Mouse (Mus musculus): ENCODE measurements at regions not wholly inside any gene's neighbourhood (a gene's known extent, or its start where the extent isn't known, plus 50 kb on each side); places are given as distances from the start of the nearest gene placed in this dataset.

DNA sequence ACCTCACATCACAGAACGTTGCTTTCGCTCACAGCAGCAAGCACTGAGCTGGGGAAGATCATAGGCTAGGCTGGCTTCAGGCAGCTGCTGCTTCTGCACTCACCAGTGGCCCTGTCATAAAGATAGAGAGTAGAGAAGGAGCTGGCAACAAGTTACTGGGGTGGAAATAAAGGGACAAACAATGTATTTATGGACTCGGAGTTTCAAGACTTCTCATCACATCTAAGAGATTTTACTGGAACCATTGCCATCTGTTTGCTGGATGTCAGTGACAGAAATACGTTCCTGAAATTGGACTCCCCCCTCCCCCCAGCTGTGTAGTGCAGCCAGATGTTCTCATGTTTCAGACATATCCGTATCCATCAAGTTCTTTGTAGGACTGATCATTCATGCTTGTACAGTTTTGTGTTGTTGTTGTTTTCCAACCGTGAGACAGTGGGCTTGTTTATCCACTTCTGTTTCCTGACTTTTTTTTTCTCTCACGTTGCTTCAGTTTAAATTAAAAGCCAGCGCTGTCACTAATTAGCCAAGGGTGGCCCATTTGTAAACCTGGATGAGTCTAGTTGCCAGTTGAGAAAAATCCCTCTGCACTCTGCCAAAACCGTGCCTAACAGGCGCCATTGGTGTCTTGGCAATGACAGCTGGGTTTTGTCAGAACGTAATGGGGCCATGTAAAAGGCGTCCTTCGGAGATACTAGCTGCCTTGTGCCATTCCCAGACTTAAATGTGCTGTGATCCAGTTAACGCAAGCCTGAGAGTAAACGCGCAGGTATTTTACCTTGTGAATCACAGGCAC is 496.0 kb upstream of the Id4 start:
- no peak for DNase-seq (ENCODE audit: low spot score)

DNA sequence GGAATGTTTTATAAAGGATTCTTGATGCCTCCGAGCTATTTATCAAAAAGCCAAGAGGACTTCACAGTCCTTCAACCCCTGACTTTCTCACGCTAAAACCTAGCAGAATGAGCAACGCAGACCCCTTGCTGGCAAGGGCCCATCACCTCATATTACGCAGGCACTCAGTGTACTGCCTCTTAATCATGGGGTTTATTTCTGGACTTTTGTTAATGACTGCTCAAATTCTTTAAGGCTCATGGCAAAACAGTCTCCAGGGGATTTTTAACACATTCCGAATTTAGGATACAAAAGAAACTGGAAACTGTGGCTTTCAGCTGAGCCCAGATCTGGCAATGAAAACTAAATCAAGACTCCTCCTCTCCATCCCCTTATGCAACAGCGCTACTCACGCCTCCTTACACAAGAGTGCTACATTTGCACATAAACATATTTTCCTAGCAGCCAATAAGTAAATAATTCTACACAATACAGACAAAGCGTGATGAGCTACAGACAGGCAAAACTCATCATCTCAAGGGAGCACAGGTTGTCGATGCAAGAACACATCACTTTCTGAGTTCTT is 492.0 kb upstream of the Id4 start:
- no peak for DNase-seq (ENCODE audit: low spot score)

DNA sequence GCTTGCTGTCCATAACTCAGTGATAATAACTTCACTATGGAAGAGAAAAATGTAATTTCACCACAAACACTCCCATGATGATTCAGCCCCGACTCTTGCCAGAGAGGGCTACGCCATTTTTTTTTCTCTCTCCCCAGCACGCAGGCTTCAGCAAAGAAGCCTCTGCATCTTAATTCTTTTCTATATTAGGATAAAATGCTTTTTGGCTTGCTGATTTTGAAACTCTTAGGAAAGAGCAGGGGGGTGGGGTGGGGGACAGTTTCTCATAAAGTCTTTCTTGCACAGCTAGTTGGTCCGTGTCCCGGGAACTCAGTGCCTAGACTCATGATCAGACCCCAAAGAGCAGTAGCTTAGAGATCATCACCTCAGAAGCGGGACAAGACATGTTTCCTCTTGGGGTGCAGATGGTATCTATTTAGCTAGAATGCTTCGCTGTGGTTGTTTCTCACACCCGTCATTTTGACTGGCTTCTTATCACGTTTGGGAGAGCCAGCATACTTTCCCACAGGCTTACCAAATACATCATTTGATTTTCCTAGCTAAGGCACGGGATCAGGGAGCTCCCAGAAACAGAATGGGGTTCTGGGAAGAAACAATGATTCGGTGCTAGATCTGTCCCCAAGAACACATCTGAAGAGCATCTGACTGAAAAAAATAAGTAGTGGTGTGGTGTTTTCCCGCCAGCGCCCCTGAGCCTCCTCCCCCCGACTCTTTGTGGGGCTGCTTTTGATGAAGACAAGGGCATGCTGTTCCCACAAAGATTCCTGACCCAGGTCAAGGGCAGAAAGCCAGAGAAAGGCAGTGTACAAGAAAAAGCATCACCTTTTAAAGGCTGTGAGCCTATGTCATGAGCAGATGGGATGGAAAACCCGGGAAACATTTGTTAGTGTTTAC is 483.6 kb upstream of the Id4 start:
- DNase-seq (ENCODE audit: low spot score) = peak; percentile 11

DNA sequence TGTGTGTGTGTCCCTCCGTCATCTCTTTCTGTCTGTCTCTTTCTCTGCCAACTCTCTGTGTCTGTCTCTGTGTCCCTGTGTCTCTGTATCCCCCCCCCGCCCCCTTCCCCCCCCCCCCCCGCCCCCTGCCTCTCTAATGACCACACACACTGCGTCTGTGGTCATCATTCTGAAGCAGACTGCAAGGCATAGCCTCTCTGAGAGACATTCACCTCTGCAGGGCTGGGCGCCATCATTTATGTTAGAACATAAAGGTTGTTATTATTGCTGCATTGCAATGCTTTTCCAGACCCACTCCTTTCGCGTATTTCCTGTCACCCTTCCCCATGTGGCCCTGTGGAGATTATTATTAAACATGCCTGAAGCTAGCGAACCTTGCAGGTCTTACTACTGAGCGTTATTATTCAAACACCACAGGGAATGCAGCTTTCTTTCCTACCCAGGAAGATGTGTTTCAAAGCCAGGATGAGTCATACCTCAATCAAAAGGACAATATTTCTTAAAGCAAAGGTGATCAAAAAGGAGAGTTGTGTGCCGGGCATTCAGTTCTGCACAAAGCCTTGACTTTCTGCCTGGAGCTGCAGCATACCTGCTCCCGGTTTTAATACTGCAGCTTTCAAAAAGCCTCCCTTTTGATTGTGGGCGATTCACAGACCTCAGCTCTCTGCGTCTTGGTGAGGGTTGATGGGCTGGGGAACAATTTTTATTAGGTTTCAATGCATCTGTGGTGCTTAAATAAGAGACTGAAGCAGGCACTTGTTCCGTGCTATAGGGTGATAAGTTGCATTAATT is 482.6 kb upstream of the Id4 start:
- DNase-seq (ENCODE audit: low spot score) = no peak

DNA sequence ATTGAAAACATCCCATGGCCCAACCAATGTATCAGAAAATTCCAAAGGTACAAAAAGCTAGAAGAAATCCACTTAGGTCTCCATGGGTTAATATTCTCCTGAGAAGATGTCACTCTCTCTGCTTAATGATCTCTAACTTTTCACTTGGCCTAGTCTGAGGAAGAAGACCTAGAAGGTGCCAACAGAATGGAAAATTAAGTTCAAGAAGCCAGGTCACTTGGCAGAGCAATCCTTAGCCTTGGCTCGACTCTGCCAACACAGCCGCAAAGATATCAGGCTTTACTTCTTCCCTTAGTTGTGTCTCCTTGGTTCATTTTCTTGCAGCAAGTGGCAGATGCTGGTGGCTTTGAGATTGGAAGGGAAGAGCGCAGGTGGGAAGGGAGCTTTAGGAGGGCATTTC is 476.6 kb upstream of the Id4 start:
- no peak for DNase-seq (ENCODE audit: low spot score)

DNA sequence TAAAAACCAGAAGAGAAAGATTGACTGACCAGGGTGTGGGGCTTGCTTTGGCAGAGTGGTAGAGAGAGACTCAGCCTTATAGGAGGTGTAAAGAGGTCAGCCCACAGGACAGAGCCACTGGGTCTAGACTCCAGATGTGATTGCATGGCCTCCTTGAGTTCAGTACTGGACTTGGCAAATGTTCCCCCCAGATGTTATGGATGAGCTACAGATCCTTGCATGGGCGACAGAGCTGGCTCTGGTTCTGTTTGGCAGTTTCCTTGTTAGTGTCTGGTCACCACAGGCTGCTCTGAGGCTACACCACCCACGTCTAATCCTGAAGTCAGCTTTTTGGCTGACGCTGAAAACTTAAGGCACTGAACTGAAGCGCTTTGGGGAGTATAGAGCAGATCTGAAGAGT is 463.2 kb upstream of the Id4 start:
- no peak for DNase-seq (ENCODE audit: low spot score)

DNA sequence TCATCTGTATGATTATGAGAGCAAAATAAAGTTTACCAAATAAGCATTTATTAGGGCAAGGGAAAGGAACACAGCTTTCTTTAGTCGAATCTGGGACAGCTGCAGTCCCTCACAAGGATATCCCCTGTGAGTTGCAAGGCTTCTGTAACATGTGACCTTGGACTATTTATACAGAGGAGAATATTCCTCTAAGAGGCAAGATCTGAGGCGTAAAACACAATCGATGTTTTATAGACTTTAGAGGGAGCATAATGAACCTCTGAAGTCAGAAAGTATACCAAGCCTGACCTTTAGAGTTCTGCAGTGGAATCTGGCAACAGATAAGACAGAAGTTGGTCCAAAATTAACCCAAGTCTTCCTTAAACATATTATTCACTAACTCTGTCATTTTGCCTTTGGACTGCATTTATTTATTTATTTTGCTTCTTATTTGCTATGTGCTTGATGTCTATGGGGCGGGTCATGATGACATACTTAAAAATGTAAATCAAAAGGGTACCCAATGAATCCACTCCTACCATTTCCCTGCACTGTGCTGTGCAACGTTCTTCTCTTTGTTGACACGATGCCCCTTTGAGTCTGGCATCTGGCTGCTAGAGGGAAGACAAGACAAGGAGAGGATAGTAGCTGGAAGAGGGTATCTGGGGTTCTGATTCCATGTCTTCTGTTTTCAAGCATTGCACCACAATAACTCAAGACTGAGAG is 449.2 kb upstream of the Id4 start:
- DNase-seq (ENCODE audit: low spot score) = no peak

DNA sequence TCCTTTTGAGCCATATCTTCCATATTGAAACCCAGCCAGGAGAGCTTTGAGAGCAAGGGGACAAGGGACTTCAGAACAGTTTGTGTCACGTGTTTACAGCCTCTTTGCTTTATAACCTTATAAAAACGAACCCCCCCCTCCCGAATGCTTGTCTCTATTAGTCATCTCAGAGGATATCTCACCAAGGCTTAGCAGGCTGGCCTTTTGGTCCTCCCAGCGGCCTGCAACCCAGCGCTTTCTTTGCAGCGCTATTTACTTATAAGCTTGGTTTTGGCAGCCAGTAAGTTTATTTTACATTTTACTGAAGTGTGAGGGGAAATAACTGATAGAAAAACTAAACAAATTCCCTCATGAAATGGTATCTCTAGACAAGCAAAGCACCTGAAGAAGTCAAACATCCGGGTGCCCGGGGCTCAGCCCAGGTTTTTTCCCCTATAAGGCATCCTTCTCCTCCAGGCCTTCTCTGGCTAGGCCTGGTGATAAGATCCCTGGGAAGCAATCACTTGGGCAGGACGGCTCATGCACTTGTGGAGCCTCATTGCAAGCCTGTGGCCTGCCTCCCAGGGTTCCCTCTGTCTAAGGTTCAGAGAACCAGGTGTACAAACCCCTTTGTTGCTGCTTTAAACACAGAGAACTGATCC is 442.0 kb upstream of the Id4 start:
- DNase-seq (ENCODE audit: low spot score) = no peak

DNA sequence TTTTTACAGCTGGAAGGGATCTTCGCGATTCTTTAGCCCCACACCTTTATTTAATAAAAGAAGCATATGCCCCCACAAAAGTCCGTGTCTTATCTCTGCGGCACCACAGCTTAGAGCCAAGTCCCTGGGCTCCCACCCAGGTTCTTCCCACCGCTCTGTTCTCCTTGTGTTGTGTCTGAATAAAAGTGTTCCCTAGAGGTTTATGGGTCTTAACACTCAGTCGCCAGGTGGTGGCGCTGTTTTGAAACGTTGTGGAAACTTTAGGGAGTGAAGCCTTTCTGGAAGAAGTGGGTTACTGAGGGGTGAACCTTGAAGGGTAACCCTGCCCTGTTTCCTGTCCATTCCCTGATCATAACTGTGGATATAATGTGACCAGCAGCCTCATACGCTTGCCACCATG is 424.5 kb upstream of the Id4 start:
- no peak for DNase-seq (ENCODE audit: low spot score)

DNA sequence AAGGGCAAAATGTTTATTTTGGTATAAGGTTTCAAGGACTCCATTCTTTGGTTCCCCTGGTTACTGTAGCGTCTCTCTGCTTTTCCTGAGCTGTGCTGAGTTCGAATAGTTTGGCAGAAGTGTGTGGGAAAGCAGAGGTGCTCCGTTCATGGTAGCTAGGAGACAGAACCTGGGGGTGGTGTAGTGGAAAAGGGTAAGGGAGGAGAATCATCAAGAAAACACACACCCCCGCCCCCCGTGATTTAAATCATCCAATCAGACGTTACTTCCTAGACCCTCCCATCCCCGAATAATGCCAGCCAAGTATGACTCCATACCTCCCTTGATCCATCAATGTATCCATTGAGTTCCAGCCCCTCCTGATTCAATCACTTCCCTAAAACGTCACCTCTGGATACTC is 418.6 kb upstream of the Id4 start:
- DNase-seq (ENCODE audit: low spot score) = no peak

DNA sequence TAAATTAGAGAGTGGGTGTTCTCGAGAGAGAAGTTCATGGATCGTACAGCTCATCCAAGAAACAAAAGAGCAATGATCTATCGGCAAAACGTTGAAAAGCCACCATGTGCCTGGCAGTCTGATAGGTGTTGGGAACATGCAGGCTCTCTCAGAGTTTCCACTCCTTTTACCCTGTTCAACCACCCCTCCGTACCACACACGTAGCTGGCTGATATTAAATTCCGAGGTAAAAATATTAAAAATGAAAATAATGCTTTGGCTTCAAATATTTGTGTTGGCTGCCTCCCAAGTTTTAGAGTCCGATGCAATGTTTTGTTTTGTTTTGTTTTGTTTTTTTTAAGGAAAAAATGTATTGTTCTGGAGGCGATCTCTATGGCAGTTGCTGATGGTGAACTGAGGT is 418.0 kb upstream of the Id4 start:
- no peak for DNase-seq (ENCODE audit: low spot score)

DNA sequence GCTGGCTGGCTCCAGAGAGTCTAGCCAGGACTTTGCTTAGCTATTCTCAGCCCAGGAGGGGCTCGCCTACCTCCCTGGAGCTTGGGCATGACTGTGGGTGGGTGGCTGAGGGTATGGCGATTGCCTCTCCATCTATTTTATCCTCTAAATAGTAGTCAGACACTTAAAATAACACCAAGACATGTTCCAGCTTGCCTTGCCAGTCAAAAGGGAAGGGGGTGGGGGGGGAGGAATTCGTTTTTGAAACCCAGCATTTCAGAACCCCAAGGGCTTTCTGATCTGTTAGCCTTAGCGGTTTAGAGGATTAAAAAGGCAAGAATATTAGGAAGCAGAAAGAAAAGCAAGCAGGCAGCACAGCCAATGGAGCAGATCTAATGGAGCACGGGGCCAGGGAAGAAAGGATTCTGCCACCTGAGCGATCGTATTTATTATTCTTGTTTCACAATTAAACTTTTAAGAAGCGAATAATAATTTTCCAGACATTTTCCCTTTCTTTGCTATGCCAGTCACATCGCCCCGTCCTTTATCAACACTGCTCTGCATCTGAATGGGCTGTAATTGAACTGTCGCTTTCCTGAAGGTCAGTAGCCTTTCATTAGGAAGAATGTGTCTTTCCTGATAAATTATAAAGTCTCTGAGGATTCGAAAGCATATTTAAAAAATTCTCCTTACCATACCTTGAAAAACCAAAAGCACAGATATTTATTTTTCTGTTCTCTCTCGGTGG is 417.3 kb upstream of the Id4 start:
- DNase-seq (ENCODE audit: low spot score) = no peak

DNA sequence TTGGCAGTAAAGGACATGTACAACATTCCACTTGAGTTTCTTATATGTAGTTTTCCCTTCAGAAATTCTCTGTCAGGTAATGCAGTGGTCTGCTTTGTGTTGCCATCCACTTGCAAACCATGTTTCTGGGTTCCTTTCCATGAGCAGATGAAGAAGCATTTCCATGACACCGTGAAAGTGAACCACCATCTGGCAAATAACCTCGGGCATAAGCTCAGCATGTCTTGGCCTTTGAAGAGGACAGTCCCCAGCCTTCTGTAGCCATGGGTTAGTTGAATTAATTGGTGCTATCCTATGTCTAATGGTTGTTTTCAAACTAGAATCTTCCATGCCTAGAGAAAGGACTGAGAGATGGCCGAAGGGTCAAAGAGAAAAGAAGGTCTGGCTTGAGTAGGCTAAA is 414.3 kb upstream of the Id4 start:
- DNase-seq (ENCODE audit: low spot score) = no peak

DNA sequence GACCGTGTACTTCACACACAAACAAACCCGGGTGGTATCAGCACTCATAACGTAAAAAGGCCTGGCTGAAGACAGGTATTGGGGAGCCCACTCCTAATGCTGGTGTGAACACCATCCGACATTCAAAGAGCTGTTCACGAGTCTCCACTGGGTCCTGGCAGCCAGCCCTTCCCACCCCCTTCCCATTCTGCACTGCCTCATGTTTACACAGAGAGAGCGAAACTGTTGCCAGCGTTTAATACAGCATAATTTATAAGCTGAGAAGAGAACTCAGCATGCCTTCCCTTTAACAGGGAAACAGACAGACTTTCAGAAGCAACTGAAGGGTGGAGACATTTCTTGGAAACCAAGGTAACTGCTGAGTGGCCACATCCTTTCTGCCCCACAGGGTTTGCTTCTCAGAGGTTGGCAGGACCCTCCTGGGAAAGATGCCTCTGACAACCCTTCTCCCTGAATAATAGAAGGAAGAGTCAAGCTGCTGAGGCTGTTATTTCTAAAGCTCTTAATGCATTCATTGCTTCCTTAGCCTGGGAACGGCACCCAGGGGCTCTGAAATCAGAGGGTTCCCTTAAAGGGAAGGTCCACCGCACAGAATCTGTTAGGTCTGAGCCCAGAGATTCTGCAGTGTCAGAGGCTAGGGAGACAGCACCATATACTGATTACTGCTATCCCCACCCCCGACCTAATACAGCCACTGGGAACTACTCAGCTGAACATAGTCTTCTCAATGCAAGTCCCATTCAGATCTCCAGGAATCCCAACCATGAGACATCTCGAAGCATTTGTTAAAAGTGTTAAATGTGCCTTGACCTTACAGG is 412.4 kb upstream of the Id4 start:
- no peak for DNase-seq (ENCODE audit: low spot score)

DNA sequence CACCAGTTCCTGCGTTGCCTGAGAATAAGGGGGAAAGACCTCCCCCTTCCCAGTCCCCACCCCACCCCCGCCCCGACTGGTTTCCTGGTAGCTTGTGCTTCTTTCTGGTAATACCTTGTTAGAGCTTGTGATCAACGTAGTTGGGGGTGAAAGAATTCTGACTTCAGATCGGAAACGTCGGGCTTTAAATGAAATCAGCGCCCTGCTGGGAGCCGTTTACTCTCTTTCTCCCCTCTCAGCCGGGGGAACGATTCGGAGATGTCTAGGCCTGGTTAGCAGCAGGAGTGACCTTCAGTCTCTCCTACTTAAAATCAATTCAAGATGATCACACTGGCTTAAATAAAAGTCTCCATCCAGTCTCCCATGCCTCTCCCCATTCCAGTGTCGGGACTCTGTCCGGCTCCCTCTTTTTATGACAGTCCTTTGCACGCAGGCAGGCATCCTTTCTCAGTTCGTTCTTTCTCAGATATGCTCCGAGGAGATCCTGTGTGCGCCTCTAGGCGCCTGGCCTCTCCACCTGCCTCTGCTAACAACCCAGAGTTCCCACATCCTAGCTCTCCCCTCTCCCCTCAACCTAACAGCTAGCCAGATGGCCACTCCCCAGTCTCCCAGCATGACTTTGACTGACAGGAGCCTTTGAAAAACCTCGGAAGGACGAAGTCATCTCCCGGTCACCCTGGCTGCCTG is 405.5 kb upstream of the Id4 start:
- DNase-seq (ENCODE audit: low spot score) = peak; percentile 2

DNA sequence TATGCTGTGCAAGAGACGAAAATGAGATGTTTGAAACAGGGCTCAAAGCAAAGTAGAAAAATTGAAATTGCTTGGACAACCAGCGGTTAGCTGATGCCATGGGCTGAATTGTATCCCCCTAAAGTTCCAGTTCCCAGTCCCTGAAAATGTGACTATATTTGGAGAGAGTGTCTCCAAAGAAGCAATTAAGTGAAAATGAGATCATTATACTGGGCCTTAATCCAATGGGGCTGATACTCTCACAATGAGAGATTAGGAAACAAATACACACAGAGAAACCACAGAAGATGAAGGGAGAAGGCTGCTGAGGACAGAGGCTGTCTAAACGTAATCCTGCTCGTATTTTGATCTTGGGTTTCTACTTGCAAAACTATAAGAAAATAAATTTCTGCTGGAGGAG is 402.1 kb upstream of the Id4 start:
- DNase-seq (ENCODE audit: low spot score) = no peak

DNA sequence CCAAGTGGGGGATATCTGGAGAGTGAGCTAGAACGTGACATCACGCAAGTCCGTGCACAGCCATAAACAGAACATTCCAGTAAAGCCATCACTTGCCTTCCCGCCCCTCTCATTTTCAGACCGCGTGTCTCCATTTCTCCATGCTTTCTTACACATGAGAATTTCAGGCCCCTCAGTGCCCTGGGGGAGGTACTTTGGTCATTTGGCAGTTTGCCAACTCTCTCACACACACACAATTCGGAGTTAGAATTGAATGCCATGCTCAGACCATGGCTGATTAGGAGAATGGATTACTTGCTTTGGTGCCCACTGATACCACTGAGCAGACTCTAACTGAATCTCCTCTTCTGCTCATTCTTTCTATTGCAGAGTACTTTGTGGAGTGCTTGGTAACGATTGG is 400.7 kb upstream of the Id4 start:
- DNase-seq (ENCODE audit: low spot score) = no peak

DNA sequence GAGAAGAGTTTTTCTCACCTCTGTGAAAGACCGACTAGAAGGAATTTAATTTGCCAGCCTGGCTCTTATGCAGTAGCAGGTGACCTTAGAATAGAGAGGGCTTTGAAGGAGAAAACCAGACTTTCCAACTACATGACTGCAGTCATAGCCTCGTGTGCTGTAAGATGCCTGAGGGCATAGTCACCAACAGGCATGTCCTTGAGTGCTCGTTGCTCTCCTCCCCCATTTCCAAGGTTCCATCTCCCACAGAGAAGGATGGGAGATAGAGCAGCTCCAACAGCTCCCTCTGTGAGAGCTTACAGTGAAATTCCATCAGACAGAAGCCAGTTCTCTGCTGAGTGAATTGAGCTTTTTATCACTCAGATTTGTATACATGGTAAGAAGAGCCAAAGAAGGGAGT is 398.1 kb upstream of the Id4 start:
- no peak for DNase-seq (ENCODE audit: low spot score)

DNA sequence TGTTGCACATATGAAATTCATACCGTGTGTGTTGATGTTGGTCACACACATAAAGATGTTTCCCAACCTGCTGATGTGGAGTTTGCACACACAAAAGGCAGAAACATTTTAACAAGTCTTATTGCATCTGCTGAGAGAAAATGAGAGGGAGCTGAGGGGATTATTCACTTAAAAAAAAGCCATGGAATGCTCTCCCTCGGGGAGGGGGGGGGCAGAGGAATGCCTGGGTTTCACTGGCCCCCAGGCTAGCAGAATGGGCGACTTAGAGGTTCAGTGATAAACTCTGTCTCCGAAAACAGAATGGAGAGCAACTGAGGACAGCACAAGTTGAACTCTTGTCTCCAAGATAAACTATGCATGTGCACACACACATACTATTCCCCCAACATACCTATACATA is 392.4 kb upstream of the Id4 start:
- no peak for DNase-seq (ENCODE audit: low spot score)

Data from yolk sac, embryonic 10.5 days (tissue).